Mouse (Mus musculus) spleen, adult 2 months (tissue): ENCODE data around the gene Gm9602. TPM values are rescaled to one million over a fixed set of nuclear protein-coding genes. Genes with fewer than 3 reads are reported as not detected.
A peak's percentile ranks its signal among the peaks of the same experiment; 100 is the strongest.
"Not testable (repeated sequence)": the region's sequence is repeated elsewhere in the genome, so short reads cannot be mapped to it uniquely, and the experiment has no call there.

Source experiments
- DNase-seq, 2 experiments: peaks; one replicate each; pipeline versions ENCODE4 v3.0.0 to v3.0.0-alpha.2; 2012 to 2021; ENCODE audit warnings: low spot score in 2 of 2, low read depth in 1 of 2
- H3K27ac ChIP-seq: fragments of 200-500 bp; 2 replicates; pipeline ENCODE4 v1.5.1; 2012; ENCODE audit warnings: low read length, inconsistent platforms; ENCODE audit not compliant: insufficient read depth
- H3K27me3 ChIP-seq: fragments of 200-500 bp; 2 replicates; pipeline ENCODE4 v1.6.1; 2012; ENCODE audit warnings: mild to moderate bottlenecking, moderate library complexity, low read length, inconsistent platforms; ENCODE audit not compliant: control insufficient read depth, insufficient read depth
- H3K36me3 ChIP-seq: fragments of 200-500 bp; 2 replicates; pipeline ENCODE4 v1.6.1; 2012; ENCODE audit warnings: mild to moderate bottlenecking, low read length, inconsistent platforms; ENCODE audit not compliant: control insufficient read depth, insufficient read depth
- H3K4me1 ChIP-seq: fragments of 200-500 bp; 2 replicates; pipeline ENCODE4 v1.6.1; 2011; ENCODE audit warnings: inconsistent platforms; ENCODE audit not compliant: control insufficient read depth, insufficient read depth, insufficient read length
- H3K4me3 ChIP-seq: fragments of 200-500 bp; 2 replicates; pipeline ENCODE4 v1.5.1; 2011; ENCODE audit warnings: mild to moderate bottlenecking, inconsistent platforms; ENCODE audit not compliant: insufficient read depth, insufficient read length; ENCODE audit errors: extremely low read depth
- WGBS: fragments of 180-500 bp; shearing (Covaris S2); methylation state at CpG from one replicate; pipeline ENCODE4 v1.1.7; 2018; 5-methylcytosine and 5-hydroxymethylcytosine counted together
- polyA plus RNA-seq: library from polyadenylated mRNA; depleted of rRNA; stranded (reverse); fragments of >200 nt; gene quantifications from 2 replicates; pipeline ENCODE4 v1.2.3, GENCODE M21; 2012; rRNA removed

Gene Gm9602
- not detected in 2 replicates for polyA plus RNA-seq

GRCm38 (mm10) chr14:4776037-4776436 lies at the start of gene Gm9602:
Gene Gm9602 (plus strand): TSS chr14:4776337.
- not testable (repeated sequence) for H3K4me3 ChIP-seq, DNase-seq, H3K27me3 ChIP-seq, H3K4me1 ChIP-seq, H3K27ac ChIP-seq, H3K36me3 ChIP-seq
- 83% methylated on average over 1 of the region's 2 CpGs for whole genome bisulfite sequencing

GRCm38 (mm10) chr14:4806421-4806820 lies 30.3 kb downstream of the Gm9602 start:
- 77% methylated on average over 6 of the region's 6 CpGs for WGBS

DNA sequence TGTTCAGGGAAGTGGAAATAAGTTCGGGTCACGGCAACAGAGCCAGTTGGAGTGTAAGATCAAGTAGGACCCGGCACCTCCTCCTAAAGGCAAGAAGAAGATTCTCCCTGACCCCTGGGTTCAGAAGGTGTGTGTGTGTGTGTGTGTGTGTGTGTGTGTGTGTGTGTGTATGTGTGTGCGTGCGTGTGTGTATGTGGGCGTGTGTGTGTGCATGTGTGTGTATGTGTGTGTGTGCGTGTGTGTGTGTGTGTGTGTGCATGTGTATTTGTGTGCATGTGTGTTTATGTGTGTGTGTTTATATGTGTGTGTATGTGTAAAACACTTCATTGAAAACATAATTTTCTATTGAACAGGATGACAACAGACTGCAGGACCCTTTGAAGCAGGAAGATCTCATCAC lies 45.8 kb downstream of the Gm9602 start:
- not testable (repeated sequence) for H3K4me3 ChIP-seq
- WGBS = 74% methylated on average over 4 of the region's 7 CpGs

More at GRCm38 (mm10) chr14:4806421-4806820, 30.3 kb downstream of the Gm9602 start:
- not testable (repeated sequence) for H3K4me3 ChIP-seq, H3K36me3 ChIP-seq, H3K4me1 ChIP-seq, H3K27ac ChIP-seq, H3K27me3 ChIP-seq
- peak in 1 of 2 experiments; percentile 3 for DNase-seq

More for the DNA sequence above, 45.8 kb downstream of the Gm9602 start:
- DNase-seq, H3K27me3 ChIP-seq, H3K36me3 ChIP-seq, H3K4me1 ChIP-seq, H3K27ac ChIP-seq: not testable (repeated sequence)

Other genes with a start within 250 kb of the Gm9602 start
- not detected in 2 replicates for gene Gm3047, start 220.9 kb upstream of the Gm9602 start, polyA plus RNA-seq
- not detected in 2 replicates for gene Gm8159, start 144.0 kb upstream of the Gm9602 start, polyA plus RNA-seq
- gene Gm3239, start 112.1 kb upstream of the Gm9602 start, polyA plus RNA-seq = not detected in 2 replicates
- not detected in 2 replicates for gene Gm7876, start 67.1 kb upstream of the Gm9602 start, polyA plus RNA-seq
- gene Gm3252, start 49.6 kb upstream of the Gm9602 start, polyA plus RNA-seq = 0.11 TPM in 1 of 2 replicates, not detected in the other
- gene Gm3269, start 61.8 kb downstream of the Gm9602 start, polyA plus RNA-seq = not detected in 2 replicates
- gene Gm3264, start 79.2 kb downstream of the Gm9602 start, polyA plus RNA-seq = not detected in 2 replicates
- gene Gm3278, start 116.1 kb downstream of the Gm9602 start, polyA plus RNA-seq = not detected in 2 replicates
- not detected in 2 replicates for gene Gm8297, start 207.6 kb downstream of the Gm9602 start, polyA plus RNA-seq
- not detected in 2 replicates for gene Gm3298, start 239.6 kb downstream of the Gm9602 start, polyA plus RNA-seq